Mouse (Mus musculus) granulocyte monocyte progenitor cell, adult 5-6 weeks (primary cell): Measurements from ENCODE around the gene Wdr48. TPM values are rescaled to one million over a fixed set of nuclear protein-coding genes. Genes with fewer than 3 reads are reported as not detected.

Source experiments
- ATAC-seq: replicated peaks from 2 replicates; pipeline ENCODE4 v1.8.0; 2016; ENCODE audit warnings: mild to moderate bottlenecking, moderate TSS enrichment, inconsistent platforms; ENCODE audit not compliant: poor library complexity, severe bottlenecking
- total RNA-seq, 2 experiments: library from RNA; stranded (forward) in 1 of 2; stranded (reverse) in 1 of 2; fragments of 200-712, 200-1000 nt in 1 of 2; fragments of >200 nt in 1 of 2; fragmentation: Nextera tagmentation in 1 of 2; gene quantifications; 2 replicates each; pipeline ENCODE4 v1.2.3; 2014 to 2017

Gene Wdr48
- total RNA-seq, 2 experiments from 2014 or later, result 73.0 to 74.0 TPM

GRCm38 (mm10) chr9:119965186-119965585 is 70.5 kb downstream of the Wdr48 start:
- no peak for ATAC-seq

- no peak for ATAC-seq
Observed at GRCm38 (mm10) chr9:119966221-119966910, 71.7 kb downstream of the Wdr48 start.

- no peak for ATAC-seq
Observed at GRCm38 (mm10) chr9:119969811-119970210, 75.1 kb downstream of the Wdr48 start.

GRCm38 (mm10) chr9:119970221-119970620 is 75.5 kb downstream of the Wdr48 start:
- peak; percentile 52; the same call in 1 of the 2 replicates for ATAC-seq

- ATAC-seq, result no peak
Observed at GRCm38 (mm10) chr9:119970763-119971656, 76.3 kb downstream of the Wdr48 start.

- no peak for ATAC-seq
Observed at GRCm38 (mm10) chr9:119972166-119972565, 77.5 kb downstream of the Wdr48 start.

- ATAC-seq, result no peak
Observed at GRCm38 (mm10) chr9:119972582-119972981, 77.9 kb downstream of the Wdr48 start.

GRCm38 (mm10) chr9:119973281-119973680 is 78.6 kb downstream of the Wdr48 start:
- no peak for ATAC-seq

GRCm38 (mm10) chr9:119973869-119974520 is 79.3 kb downstream of the Wdr48 start:
- ATAC-seq, result no peak

GRCm38 (mm10) chr9:119974609-119975008 is 79.9 kb downstream of the Wdr48 start:
- ATAC-seq, result no peak

GRCm38 (mm10) chr9:119975286-119975685 is 80.6 kb downstream of the Wdr48 start:
- ATAC-seq, result no peak

Other genes starting within 250 kb of the Wdr48 start
- not detected in 2 replicates for gene Scn10a, start 175.6 kb upstream of the Wdr48 start, total RNA-seq (2014; fragmentation: Nextera tagmentation)
- not detected in 2 replicates for gene Scn10a, start 175.6 kb upstream of the Wdr48 start, total RNA-seq (2017)
- gene Scn11a, start 69.4 kb upstream of the Wdr48 start, total RNA-seq (2014; fragmentation: Nextera tagmentation), result not detected in 2 replicates
- not detected in 2 replicates for gene Scn11a, start 69.4 kb upstream of the Wdr48 start, total RNA-seq (2017)
- gene Gorasp1, start 42.7 kb downstream of the Wdr48 start, total RNA-seq (2014; fragmentation: Nextera tagmentation), result 8.0 and 9.4 TPM in 2 replicates
- 4.8 and 9.5 TPM in 2 replicates for gene Gorasp1, start 42.7 kb downstream of the Wdr48 start, total RNA-seq (2017)
- 2.4 and 2.8 TPM in 2 replicates for gene Ttc21a, start 42.7 kb downstream of the Wdr48 start, total RNA-seq (2014; fragmentation: Nextera tagmentation)
- gene Ttc21a, start 42.7 kb downstream of the Wdr48 start, total RNA-seq (2017), result 3.3 and 3.6 TPM in 2 replicates
- gene Csrnp1, start 89.8 kb downstream of the Wdr48 start, total RNA-seq (2014; fragmentation: Nextera tagmentation), result 1.3 and 8.5 TPM in 2 replicates
- 8.8 and 16.9 TPM in 2 replicates for gene Csrnp1, start 89.8 kb downstream of the Wdr48 start, total RNA-seq (2017)
- gene Xirp1, start 128.7 kb downstream of the Wdr48 start, total RNA-seq (2014; fragmentation: Nextera tagmentation), result not detected in 2 replicates
- not detected in 2 replicates for gene Xirp1, start 128.7 kb downstream of the Wdr48 start, total RNA-seq (2017)
- 8.9 and 10.5 TPM in 2 replicates for gene Cx3cr1, start 175.0 kb downstream of the Wdr48 start, total RNA-seq (2014; fragmentation: Nextera tagmentation)
- 10.5 and 11.3 TPM in 2 replicates for gene Cx3cr1, start 175.0 kb downstream of the Wdr48 start, total RNA-seq (2017)
- not detected in 2 replicates for gene Ccr8, start 197.2 kb downstream of the Wdr48 start, total RNA-seq (2014; fragmentation: Nextera tagmentation)
- not detected in 2 replicates for gene Ccr8, start 197.2 kb downstream of the Wdr48 start, total RNA-seq (2017)
- 10.7 and 14.5 TPM in 2 replicates for gene Slc25a38, start 215.5 kb downstream of the Wdr48 start, total RNA-seq (2014; fragmentation: Nextera tagmentation)
- gene Slc25a38, start 215.5 kb downstream of the Wdr48 start, total RNA-seq (2017), result 11.5 and 15.1 TPM in 2 replicates
- gene Rpsa, start 232.8 kb downstream of the Wdr48 start, total RNA-seq (2014; fragmentation: Nextera tagmentation), result 2,951 and 3,504 TPM in 2 replicates
- gene Rpsa, start 232.8 kb downstream of the Wdr48 start, total RNA-seq (2017), result 3,677 and 4,904 TPM in 2 replicates